Mouse (Mus musculus) layer of hippocampus, postnatal 10 days (tissue): ENCODE data around the gene Wdr62. TPM values are rescaled to one million over a fixed set of nuclear protein-coding genes. Genes with fewer than 3 reads are reported as not detected.
A peak's percentile ranks its signal among the peaks of the same experiment; 100 is the strongest.
"Not testable (repeated sequence)": the region's sequence is repeated elsewhere in the genome, so short reads cannot be mapped to it uniquely, and the experiment has no call there.

Experiments
- DNase-seq, 2 experiments: peaks; one replicate each; pipeline ENCODE4 v3.0.0; 2021; ENCODE audit warnings: low spot score in 2 of 2
- total RNA-seq, 2 experiments: library from RNA; stranded (reverse); gene quantifications; 2 replicates each; pipeline ENCODE4 v1.2.3; 2021

Wdr62 gene
- total RNA-seq, 2 experiments from 2014 or later = 2.5 to 4.5 TPM

DNA sequence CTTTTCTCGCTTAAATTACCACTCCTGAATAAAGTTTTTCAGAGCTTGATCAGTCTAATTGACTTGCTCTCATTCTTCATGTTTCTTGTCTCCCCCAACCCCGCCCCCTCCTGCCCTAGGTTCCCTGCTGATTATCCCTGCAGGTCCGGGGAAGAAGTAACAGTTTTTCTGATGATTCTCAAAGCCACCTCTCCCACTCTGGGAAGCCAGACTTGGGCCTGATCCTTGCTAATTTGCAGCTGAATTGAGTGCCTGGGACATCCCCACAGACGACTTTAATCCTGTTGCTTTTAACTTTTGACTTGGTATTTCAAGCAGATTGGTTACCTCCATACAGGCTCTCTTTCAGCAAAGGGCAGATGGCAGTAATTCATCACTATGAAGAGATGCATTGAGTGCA is 69.2 kb downstream of the Wdr62 start:
- no peak for DNase-seq

DNA sequence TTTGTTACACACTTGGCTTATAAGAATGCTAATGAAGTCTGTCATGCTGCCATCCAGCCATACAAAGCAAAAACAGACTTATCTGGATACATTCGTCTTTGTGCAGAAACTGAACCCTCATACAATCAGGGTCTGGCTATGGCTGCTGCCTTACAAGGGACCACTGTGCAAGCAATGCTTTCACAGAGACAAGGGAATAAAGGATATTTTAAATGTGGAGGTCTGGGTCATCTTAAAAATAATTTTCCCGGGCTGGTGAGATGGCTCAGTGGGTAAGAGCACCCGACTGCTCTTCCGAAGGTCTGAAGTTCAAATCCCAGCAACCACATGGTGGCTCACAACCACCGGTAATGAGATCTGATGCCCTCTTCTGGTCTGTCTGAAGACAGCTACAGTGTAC is 73.9 kb downstream of the Wdr62 start:
- DNase-seq = not testable (repeated sequence)

DNA sequence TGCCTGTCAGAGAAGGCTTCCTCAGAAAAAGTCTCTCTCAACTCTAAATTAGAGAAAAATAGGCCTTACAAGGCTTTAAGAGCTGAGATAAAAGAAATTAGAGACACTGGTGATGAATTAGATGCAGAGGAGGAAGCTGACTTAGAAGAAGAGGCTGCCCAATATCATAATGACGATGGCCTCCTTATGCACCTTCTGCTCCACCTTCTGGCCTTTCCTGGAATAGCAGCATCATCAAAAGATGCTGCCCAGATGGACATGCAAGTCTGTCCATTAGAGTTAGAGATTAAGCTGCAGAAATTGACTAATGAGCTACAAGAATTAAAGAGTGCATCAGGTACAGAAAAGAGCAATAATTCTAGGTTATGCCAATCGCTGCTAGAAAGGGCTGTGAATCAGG is 74.8 kb downstream of the Wdr62 start:
- DNase-seq = peak; percentile 68 to 74

DNA sequence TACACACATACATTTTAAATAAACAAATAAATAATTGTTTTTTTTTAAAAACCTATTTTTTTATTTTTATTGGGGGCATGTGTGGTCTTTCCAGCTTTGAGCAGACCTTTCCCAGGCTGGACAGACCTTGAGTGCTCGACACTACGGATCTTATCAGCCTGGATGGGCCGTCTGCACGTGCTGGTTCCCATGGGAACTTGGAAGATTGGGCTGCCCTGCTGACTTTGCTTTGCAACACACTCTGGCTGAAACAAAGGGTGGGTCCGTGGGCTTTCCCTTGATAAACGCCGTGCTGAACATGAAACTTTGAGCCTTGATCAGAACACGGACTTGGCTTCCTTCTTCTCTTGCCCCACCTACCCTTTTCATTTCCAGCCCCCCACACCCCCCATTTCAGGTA is 75.8 kb downstream of the Wdr62 start:
- DNase-seq = no peak

DNA sequence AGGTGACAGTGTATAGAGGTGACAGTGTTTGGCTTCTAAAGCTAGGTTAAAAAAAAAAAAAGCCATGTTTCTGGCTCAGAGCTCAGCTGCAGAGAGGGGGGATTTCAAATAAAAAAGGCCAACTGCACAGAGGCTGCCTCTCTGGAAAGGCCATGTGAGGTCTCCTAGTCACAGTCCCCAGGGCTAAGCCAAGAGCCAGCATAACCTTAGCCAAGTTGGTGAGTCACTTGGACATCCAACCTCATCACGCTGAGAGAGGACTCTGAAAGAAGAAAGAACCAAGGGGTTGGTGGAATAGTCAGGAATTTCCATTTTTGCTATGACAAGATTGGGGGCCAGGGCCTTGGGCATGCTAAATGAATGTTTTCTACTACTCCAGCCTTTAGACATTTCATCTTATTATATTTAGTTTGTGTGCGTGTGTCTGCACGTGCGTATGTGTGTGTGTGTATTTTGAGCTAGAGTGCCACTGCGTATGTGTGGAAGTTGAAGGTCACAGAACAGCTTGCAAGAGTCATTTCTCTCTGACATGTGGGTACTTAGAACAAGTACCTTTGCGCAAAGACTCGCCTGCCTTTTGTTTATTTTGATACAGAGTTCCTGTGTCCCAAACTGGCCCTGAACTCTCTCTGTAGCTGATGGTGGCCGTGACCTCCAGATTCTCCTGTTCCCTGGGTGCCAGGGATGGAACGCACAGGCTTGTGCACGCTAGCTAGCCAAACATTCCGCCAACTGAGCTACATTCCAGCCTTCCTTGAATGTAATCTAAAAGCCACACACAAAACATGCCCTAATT is 77.1 kb downstream of the Wdr62 start:
- no peak for DNase-seq

DNA sequence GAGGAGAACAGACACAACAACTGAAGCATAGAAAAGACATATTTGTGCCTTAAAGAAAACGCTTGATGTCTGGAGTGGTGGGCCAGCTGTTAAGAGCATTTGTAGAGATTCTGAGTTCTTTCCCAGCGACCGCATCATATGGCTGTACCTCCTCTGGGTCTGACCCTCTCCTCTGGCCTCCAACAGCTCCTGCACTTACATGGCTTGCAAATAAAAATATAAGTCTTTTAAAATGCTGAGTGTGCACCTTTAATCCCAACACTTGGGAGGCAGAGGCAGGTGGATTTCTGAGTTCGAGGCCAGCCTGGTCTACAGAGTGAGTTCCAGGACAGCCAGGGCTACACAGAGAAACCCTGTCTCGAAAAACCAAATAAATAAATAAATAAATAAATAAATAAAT is 79.6 kb downstream of the Wdr62 start:
- DNase-seq = not testable (repeated sequence)

DNA sequence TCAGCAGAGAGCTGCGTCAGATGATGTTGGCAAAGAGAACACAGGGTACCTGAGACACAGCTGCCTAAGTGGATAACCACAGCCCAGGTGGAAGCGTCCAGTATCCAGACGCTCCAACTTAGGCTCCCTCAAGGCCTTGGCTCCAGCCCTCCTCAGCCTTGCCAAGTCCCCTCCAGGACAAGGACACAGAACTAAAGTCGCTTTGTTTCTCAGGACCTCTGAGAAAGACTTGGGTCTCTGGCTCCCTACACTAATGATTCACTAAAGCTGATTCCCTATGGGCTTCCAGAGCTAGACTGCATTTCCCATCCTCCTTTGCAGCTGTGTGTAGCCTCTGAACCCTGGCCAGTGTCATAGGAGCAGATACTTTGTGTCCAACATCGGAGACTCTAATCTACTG is 80.0 kb downstream of the Wdr62 start:
- no peak for DNase-seq

DNA sequence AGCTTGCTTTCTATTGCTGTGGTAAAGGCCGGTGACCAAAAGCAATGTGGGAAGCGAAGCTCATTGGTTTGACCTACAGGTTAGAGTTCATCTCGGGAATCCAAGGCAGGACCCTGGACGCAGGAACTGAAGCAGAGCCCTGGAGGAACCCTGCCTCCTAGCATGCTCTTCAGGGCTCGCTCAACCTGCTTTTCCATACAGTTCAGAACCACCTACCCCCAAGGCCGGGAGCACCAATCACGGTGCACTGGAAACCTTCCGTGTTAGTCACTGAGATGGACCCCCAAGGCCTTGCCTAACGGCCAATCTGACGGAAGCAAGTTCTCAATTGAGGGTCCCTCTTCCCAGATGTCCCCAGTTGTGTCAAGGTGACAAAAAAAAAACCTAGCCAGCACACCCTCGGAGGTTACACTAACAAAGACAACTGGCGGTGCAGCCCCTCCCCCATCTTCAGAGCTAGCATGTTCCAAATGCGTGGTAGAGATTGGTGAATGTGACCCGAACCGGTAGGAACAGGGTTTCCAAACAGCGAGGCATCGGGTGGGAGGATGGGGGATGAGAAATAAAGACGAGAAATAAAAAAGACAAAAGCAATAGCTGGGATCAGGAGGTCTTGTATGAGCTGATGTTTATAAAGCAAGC is 80.6 kb downstream of the Wdr62 start:
- DNase-seq = no peak

DNA sequence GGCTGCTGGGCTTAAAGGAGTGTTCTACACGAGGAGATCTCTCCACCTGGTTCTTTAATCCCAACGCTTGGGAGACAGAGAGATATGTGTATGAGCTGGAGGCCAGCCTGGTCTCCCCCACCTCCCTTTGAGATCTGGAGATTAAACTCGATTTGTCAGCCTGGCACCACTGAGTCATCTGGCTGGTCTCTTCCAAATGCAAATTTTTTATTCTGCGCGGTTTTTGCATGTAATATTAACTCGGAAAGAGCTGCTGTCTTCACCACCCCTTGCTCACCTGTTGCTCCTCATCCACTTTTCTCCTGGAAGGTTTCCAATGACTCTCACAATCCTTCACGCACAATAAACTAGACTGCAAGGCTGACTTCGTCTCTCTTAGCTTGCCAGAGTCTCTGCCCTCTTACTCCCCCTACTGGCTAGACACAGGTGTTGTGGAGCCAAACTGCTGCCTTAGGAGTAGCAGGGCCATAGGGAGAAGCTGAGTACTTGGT is 81.7 kb downstream of the Wdr62 start, which contains the start of gene Capns1:
TSS of gene Capns1 (minus strand) at position 331 of the 491 bp plus-strand sequence.
- DNase-seq = peak; percentile 53 to 68

DNA sequence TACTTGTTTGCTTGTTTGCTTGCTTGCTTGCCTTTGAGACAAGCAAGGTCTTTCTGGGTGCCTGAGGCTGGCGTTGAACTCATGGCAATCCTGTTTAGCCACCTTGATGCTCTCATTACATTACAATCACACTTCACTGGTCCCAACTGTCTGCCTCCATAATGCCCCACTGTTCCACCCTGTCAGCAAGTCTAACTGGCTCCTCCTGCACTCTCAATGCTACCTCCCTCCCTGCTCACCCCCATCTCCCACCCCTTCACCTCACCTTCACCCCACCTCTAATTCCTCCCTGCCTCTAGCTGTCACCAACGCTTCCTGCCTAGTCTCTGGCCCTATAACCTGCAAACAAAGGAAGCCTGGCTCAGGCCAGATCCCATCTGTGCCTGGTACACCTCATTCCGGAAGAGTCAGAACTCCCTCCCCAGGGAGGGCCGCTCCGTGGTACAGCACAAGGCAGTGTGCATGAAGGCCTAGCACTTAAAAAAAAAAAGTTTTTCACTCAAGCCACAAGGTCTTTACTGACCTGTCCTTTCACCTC is 82.6 kb downstream of the Wdr62 start:
- DNase-seq = no peak

DNA sequence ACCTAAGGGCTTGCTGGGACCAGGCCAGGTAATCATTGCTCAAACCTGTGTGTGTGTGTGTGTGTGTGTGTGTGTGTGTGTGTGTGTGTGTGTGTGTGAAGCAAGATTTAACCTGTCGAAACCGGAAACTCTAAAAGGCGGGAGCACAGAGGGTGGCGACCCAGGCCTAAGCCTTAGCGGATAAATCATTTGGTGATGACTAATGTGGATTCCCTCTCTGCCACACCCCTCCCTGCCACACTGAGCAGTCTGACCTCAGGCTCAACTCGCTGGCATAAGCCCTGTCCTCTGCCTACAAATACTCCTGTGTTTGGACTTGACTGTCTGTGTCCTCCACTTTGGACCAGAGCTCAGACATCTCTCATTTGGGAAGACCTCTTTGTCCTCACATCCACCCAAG is 84.0 kb downstream of the Wdr62 start:
- no peak for DNase-seq

DNA sequence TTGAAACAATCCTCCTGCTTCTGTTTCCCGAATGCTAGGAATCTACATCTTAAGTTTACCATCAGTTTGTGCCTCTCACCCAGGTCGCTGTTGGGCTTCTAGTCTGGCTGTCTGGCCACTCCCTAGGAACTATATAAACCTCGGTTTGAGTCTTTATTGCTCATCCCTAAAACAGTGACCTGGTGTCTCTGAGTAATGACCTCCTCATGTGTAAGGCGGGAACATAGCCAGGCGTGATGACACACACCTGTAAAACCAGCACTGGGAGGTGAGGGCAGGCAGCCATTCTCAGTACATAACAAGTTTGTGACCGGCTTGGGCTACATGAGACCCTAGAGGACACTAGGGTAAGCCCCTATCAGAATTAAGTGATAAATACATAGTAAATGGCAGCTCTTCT is 84.8 kb downstream of the Wdr62 start:
- no peak for DNase-seq

DNA sequence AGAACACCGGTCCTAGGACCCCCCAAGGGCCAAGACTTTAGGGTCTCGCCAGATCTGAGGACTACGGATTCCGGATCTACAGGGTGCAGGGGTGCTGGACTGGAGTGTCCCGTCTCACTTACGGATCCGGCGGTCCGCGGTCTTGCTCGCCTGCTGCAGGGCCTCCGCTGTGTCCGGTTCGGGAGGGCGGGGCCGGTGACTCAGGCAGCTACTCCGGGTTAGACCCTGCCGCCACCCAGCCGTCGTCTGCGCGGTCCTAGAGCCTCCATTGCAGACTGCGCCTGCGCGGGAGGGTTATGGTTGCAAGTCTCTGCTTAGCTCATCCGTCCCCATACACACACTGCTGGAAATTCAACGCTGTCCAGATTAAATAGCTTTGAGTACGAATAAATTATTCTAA is 85.3 kb downstream of the Wdr62 start:
- DNase-seq = peak; percentile 88 to 95

DNA sequence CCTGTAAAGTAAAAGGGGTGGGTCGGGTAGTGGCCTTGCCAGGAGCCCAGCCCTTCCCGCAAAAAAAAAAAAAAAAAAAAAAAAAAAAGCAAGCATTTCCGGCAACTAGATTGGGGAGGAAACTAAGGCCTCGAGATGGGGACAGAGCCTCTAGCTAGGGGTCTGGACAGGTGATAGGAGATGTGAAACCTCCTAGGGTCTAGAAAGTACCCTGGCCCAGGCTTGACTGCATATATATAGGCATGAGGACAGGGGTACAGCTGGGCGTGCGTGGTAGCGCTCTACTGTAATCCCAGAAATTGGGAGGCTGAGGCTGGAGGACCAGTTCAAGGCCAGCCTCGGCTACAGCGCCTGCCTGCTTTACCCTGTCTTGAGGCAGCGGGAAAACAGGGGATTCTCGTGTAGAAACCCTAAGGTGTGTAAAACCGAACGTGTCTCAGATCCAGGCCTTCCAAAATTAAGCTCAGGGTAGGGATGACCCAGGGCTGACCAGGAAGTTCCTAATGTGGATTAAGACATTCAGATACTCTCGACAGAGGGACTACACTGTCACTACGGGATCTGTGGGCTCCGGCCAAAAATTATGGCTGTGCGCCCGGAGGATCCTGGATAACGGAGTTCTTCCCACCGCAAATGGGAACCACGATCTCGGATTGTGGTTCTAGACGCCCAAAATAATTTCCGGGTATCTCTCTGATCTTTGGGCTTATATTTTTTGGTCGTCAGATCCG is 86.0 kb downstream of the Wdr62 start:
- DNase-seq = peak; percentile 63 to 70

DNA sequence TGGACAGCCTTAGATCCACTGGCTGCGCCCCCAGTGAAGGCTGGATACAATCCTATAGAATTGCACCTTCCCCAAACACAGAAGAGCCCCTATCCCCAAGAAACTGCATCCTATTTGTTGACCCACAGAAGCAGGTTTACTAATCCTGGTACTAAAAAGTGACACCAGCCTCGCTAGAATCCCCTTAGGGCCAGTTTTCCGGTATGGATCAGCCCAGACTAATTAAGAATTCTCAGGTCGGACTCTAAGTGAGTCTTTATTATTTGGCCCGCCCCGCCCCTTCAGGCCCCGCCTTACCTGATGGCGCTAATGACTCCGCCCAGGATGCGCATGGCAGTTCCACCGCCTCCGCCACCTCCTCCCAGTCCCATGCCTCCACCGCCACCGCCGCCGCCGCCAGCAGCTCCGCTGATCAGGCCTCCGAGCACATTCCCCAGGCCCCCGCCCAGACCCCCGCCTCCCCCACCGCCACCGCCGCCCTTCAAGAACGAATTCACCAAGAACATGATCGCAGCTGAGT is 86.6 kb downstream of the Wdr62 start:
- peak; percentile 64 to 77 for DNase-seq

DNA sequence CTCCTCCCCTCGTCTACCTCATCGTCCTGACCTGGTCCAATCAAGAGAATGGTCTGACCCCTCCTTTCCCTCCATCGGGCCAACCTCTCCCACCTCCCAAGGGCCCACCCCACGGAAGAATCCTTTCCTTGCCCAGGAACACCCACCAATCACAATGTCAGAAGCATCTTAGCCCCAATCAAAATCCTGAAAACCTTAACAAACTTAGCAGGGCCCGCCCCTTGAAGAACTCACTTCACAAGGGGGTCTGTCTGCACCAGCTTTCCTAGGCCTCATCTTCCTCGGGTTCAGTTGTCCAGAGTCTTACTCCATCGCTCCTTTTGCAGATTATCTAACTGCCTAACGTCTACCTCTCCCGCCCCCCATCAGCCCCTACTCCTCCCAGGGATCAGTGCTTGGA is 87.2 kb downstream of the Wdr62 start:
- no peak for DNase-seq

DNA sequence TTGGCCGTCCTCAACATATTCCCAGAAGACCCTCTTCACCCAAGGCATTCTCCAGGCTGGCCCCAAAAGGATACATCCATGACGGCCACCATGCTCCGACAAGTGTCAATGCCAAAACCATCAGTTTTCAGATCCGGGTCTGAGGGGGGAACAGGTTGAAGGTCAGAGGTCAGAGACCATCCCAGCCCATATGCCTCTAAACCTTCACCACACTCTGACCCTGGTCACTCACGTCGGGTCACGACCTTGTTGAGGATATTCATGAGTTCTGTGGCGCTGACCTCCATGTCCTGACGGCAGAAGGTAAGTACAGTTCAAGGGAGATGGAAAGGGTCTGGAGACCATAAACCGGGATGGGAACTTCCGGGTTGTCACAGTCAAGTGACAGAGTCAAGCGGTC is 88.1 kb downstream of the Wdr62 start:
- no peak for DNase-seq
